Mouse (Mus musculus) ES-E14 (cell line): ENCODE data around the gene 4930579F01Rik.

ENCODE experiments used
- CHD2 ChIP-seq: IDR thresholded peaks from 2 replicates; pipeline ENCODE4 v1.6.1; 2014; ENCODE audit warnings: mild to moderate bottlenecking, low read depth, low read length, inconsistent platforms
- HCFC1 ChIP-seq: IDR thresholded peaks from 2 replicates; pipeline ENCODE4 v1.6.1; 2012; ENCODE audit warnings: low read length, inconsistent platforms, borderline replicate concordance; ENCODE audit not compliant: insufficient read depth
- MAFK ChIP-seq: IDR thresholded peaks from 2 replicates; pipeline ENCODE4 v1.6.1; 2014; ENCODE audit warnings: mild to moderate bottlenecking, low read depth, low read length, inconsistent platforms; ENCODE audit not compliant: insufficient read depth
- ZC3H11A ChIP-seq: IDR thresholded peaks from 2 replicates; pipeline ENCODE4 v1.6.1; 2012; ENCODE audit warnings: low read depth, mild to moderate bottlenecking, inconsistent platforms, low read length, borderline replicate concordance
- ZNF384 ChIP-seq: IDR thresholded peaks from 2 replicates; pipeline ENCODE4 v1.6.1; 2012; ENCODE audit warnings: low read depth, low read length, inconsistent platforms

GRCm38 (mm10) chr3:138238046-138238445 is 44.4 kb upstream of the 4930579F01Rik start:
- TF ChIP-seq MAFK (no peak), ZC3H11A (no peak), ZNF384 (no peak), HCFC1 (no peak), CHD2 (no peak)
